Mouse (Mus musculus) kidney, postnatal 0 days (tissue): ENCODE measurements around the gene Il12rb1. TPM values are rescaled to one million over a fixed set of nuclear protein-coding genes. Genes with fewer than 3 reads are reported as not detected.

Source experiments
- ATAC-seq: fragments of 200-750 bp; cut with Nextera tagmentation; replicated peaks from 2 replicates; pipeline ENCODE4 v1.8.0; 2017; ENCODE audit warnings: low read depth, moderate number of reproducible peaks, moderate TSS enrichment, moderate library complexity; ENCODE audit not compliant: low FRiP score
- DNase-seq: peaks from one replicate; pipeline ENCODE4 v3.0.0-alpha.2; 2016; ENCODE audit warnings: low spot score
- H3K27ac ChIP-seq: fragments of 300-500 bp; sonication (generic); 2 replicates; pipeline ENCODE4 v1.5.1; 2014; ENCODE audit warnings: mild to moderate bottlenecking
- H3K27me3 ChIP-seq: fragments of 300-500 bp; sonication (generic); 2 replicates; pipeline ENCODE4 v1.6.1; 2014; ENCODE audit warnings: low read length, mixed read lengths; ENCODE audit not compliant: insufficient read depth
- H3K36me3 ChIP-seq: fragments of 300-500 bp; sonication (generic); 2 replicates; pipeline ENCODE4 v1.6.1; 2014; ENCODE audit warnings: low read length, mixed read lengths; ENCODE audit not compliant: insufficient read depth
- H3K4me1 ChIP-seq: fragments of 300-500 bp; sonication (generic); replicated peaks from 2 replicates; pipeline ENCODE4 v1.6.1; 2014; ENCODE audit warnings: antibody characterized with exemption, low read length, mixed read lengths; ENCODE audit not compliant: insufficient read depth
- H3K4me2 ChIP-seq: fragments of 300-500 bp; sonication (generic); 2 replicates; pipeline ENCODE4 v1.6.1; 2014; ENCODE audit warnings: mild to moderate bottlenecking, low read length, moderate library complexity, mixed read lengths
- H3K4me3 ChIP-seq: fragments of 300-500 bp; sonication (generic); replicated peaks from 2 replicates; pipeline ENCODE4 v1.5.1; 2014; ENCODE audit warnings: low read depth, low read length
- H3K9ac ChIP-seq: fragments of 300-500 bp; sonication (generic); 2 replicates; pipeline ENCODE4 v1.6.1; 2014; ENCODE audit warnings: low read depth, low read length
- H3K9me3 ChIP-seq: fragments of 300-500 bp; sonication (generic); replicated peaks from 2 replicates; pipeline ENCODE4 v1.6.1; 2016; ENCODE audit warnings: low read length, inconsistent platforms, mixed read lengths
- CTCF ChIP-seq: IDR thresholded peaks from 2 replicates; pipeline ENCODE4 v1.5.1; 2016; ENCODE audit warnings: antibody characterized with exemption, low read depth, mild to moderate bottlenecking, moderate library complexity
- WGBS: fragments of 180-500 bp; shearing (Covaris S2); extraction: QIAGEN DNeasy Blood & Tissue Kit; methylation state at CpG from one replicate; pipeline ENCODE4 v1.1.7; 2014; 5-methylcytosine and 5-hydroxymethylcytosine counted together
- polyA plus RNA-seq: library from polyadenylated mRNA; unstranded; fragments of >200 nt; fragmentation: Nextera tagmentation; extraction: Ambion mirVana; gene quantifications from 2 replicates; pipeline ENCODE4 v1.2.1, GENCODE M21; 2015

The Il12rb1 gene
- polyA plus RNA-seq, 1 experiment from 2014 or later: 0.09 TPM

DNA sequence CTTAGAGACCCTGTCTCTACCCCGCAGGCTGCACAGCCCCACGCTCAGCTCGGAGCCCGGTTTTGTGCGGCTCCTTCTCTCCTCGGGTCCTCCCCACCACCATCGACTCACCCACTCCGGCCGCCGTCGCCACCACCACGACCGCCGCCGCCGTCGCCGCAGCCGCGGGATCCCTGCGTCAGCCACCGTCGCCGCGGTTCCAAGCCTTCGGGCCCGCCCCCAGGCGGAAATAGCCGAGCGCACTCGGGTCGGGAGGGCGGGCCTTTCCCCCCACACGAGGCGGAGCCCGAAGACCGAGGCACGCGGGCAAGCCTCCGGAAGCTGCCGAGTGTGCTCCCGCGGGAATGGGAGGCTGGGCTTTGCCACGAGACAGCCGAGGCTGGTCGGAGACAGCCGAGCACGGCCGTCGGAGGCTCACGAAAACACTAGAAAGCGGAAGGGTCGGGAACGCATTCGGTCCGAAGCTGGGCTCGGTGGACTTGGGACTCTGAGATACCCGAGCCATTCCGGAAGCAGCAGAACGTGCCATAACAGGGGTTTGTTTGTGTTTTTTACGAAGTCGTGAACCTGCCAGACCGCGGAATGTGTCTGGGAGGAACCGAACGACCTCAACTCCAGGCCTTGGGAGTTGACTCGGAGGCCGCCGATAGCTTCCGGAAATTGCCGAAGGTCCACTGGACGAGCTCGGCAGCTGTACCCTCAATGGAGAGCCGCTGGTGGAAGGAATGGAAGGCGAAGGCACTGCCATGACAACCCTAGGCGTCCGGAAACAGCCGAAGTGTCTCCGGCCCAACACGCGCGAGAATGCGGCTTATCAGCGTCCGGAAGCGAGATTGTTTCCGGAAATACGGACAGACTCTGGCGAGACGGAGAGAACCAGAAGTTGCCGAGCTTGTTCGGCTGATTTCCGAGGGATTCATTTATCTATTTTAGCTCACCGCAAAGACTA lies 31.5 kb upstream of the Il12rb1 start, which contains the start of gene Pik3r2:
Gene Pik3r2, minus strand, starts transcription at position 218 of the 949 bp plus-strand sequence.
- Histone ChIP-seq H3K9ac (peak within 1 kb of the TSS; percentile 98), H3K4me3 (peak within 1 kb of the TSS; percentile 76), H3K36me3 (peaks cover 35% of the 10 kb centered on the region), H3K4me2 (peak within 1 kb of the TSS; percentile 98), H3K9me3 (no peaks in the 10 kb centered on the region), H3K27ac (peak within 1 kb of the TSS; percentile 98), H3K4me1 (peaks cover 27% of the 10 kb centered on the region), H3K27me3 (no peaks in the 10 kb centered on the region)
- under 1% methylated on average over 94 of the region's 94 CpGs for WGBS
- DNase-seq (peak; percentile 99), ATAC-seq (peak; percentile 91)
- TF ChIP-seq CTCF: peak; percentile 45; the same call in 1 of the 2 replicates

DNA sequence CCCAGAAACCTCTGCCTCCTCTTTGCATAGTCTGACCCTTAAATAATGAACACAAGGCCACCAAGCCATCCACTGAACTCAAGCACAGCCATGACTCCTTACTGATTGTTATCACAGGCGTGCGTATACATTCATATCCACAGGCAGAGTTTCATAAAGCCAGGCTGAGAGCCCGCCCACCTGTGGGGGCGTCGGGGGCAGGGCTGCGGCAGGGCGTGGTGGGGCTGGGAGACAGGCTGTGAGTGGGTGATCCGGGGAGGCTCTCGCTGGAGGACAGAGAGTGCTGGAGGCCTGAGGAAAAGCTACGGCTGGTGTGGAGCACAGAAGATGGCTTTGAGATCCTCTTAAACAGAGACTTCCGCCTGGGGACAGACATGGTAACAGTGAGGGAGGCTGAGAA lies 28.2 kb upstream of the Il12rb1 start:
- peaks cover 36% of the 10 kb centered on the region for H3K36me3 ChIP-seq

DNA sequence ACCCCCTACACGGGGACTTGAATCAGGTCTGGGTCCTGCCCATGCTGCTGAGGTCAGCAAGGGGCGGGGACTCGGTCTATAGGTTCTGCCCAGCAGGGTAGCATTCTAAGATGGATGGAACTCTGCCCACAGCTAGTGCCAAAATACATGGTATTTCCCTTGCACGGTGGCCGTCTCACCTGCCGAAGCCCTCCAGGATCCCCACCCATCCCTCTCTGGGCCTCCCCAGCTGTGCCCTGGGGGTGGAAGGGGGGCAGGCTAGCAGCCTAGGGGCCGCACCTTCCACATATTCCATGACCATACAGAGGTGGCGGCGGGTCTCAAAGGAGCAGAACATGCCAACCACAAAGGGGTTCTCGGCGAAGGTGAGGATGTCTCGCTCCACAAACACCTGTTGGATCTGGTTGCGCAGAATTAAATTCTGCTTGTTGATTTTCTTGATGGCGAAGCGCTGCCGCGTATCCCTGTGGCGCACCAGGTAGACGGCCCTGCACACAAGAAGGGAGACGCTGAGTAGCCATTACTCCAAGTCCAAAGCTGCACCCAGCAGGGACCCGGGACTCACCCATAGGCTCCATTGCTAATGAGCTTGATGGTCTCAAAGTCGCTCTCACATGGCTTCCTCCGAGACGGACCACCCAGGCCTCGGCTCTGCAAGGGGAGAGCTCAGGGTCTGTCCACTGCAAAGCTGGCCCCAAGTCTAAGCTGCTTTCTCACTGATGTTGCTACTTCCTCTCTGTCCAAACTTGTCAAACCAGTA lies 21.8 kb upstream of the Il12rb1 start:
- DNase-seq (no peak), ATAC-seq (no peak)
- Histone ChIP-seq H3K9ac (no peak overlapping the region), H3K4me1 (peaks cover 8% of the 10 kb centered on the region), H3K9me3 (no peaks in the 10 kb centered on the region), H3K27ac (no peak overlapping the region), H3K27me3 (no peaks in the 10 kb centered on the region), H3K4me3 (no peak overlapping the region), H3K36me3 (peaks cover 42% of the 10 kb centered on the region), H3K4me2 (no peak overlapping the region)
- 86% methylated on average over 25 of the region's 25 CpGs for WGBS
- no peak for TF ChIP-seq CTCF

More for the DNA sequence above, 28.2 kb upstream of the Il12rb1 start:
- WGBS: 73% methylated on average over 11 of the region's 11 CpGs
- Histone ChIP-seq H3K4me2 (no peak overlapping the region), H3K4me1 (peaks cover 14% of the 10 kb centered on the region), H3K27me3 (no peaks in the 10 kb centered on the region), H3K4me3 (no peak overlapping the region), H3K27ac (no peak overlapping the region), H3K9me3 (no peaks in the 10 kb centered on the region), H3K9ac (0 out of 2 replicates have a peak overlapping the region, but pooled peaks have one; percentile 8)
- TF ChIP-seq CTCF: no peak
- DNase-seq (no peak), ATAC-seq (no peak)

DNA sequence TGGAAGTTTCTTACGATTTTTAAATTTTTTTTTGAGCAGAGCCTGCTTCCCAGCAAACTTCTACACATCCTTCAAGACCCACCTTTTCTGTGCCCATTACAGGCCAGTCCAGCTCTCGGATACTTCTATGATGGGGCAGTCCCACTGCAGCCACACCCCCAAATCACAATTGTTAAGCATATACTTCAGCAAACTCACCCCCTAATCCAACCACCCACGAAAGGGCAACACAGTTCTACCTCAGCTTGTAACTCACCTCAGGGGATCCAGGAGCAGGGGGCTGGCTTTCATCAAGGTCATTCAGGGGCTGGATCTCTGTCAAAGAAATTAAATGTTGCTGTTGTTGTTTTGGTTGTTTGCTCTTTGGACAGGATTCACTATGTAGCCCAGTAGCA lies 21.2 kb upstream of the Il12rb1 start:
- Histone ChIP-seq H3K9me3 (no peaks in the 10 kb centered on the region), H3K27me3 (no peaks in the 10 kb centered on the region), H3K36me3 (peaks cover 42% of the 10 kb centered on the region), H3K9ac (peak overlapping the region; percentile 31), H3K4me2 (no peak overlapping the region), H3K4me3 (no peak overlapping the region), H3K4me1 (peaks cover 11% of the 10 kb centered on the region), H3K27ac (no peak overlapping the region)
- TF ChIP-seq CTCF: no peak
- ATAC-seq (no peak), DNase-seq (no peak)
- 83% methylated on average over 3 of the region's 3 CpGs for WGBS

DNA sequence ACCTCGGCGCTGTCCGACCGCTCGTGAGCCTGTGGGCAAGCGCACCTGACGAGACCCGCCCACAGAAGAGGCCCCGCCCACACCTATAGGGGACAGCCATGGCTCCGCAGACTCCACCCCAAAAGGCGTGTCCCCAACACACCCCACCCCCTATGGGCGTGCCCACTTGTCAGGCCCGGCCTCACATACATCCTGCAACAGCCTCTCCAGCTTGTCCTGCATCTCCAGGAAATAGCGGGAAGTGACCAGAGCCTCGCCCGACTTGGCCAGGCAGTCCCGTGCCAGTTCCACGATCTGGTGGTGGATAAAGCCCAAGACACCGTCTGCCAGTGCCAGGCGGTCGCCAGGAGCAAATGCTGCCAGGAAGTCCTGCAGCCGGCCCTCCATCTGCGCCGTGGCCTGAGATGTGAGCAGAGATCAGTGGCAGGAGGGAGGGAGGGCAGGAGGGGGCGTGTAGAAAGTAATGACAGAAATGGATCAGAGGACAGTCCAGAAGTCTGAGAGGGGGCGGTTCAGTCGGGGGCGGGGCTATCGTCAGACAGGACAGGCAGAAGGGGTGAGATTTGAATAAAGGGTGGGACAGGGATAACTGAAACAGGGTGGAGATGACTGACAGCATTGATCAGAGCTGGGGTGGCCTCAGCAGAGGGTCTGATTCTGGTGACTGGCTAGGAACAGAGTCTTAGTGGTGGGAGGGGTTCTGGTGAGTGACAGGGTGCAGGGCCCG lies 20.1 kb upstream of the Il12rb1 start:
- Histone ChIP-seq H3K9me3 (no peaks in the 10 kb centered on the region), H3K9ac (no peak overlapping the region), H3K4me1 (peaks cover 17% of the 10 kb centered on the region), H3K4me3 (0 out of 2 replicates have a peak overlapping the region, but pooled peaks have one; percentile 1), H3K4me2 (0 out of 2 replicates have a peak overlapping the region, but pooled peaks have one; percentile 7), H3K36me3 (peaks cover 39% of the 10 kb centered on the region), H3K27ac (no peak overlapping the region), H3K27me3 (no peaks in the 10 kb centered on the region)
- WGBS: 32% methylated on average over 30 of the region's 30 CpGs
- no peak for TF ChIP-seq CTCF
- peak; percentile 24; the same call in 1 of the 2 replicates for ATAC-seq
- DNase-seq: peak; percentile 61
